Mouse (Mus musculus): ENCODE results near the gene Ccdc14. TPM values are rescaled to one million over a fixed set of nuclear protein-coding genes. Genes with fewer than 3 reads are reported as not detected.
"Not testable (repeated sequence)": the region's sequence is repeated elsewhere in the genome, so short reads cannot be mapped to it uniquely, and the experiment has no call there.

Gene Ccdc14
- polyA plus RNA-seq, 1 experiment from 2014 or later = 7.7 TPM

- H3K36me3 ChIP-seq; H3K4me3 ChIP-seq; ATAC-seq (ENCODE audit: low FRiP score, low read depth); H3K9ac ChIP-seq; H3K4me1 ChIP-seq; H3K9me3 ChIP-seq; H3K27me3 ChIP-seq (replicated peaks); H3K4me2 ChIP-seq (replicated peaks); H3K27ac ChIP-seq: not testable (repeated sequence)
Measured at GRCm38 (mm10) chr16:34728610-34729009, 38.2 kb downstream of the Ccdc14 start.

DNA sequence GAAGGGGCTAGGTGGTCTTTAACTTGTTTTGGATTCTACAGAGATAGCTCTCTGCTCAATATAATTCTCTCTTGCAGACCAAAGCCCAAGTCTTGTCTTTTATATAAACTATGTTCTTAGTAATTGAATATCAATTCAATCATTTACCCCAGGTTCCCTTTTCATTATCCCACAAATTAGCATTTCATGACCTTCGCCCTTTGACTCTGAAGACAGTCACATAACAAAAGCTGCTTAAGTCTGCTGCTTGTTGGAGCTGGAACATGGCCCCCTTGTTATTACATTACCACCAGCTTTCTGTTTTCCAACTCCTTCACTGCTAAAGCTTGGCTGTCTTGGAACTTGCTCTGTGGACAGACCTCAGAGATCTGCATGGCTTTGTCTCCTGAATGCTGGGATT, 39.0 kb downstream of the Ccdc14 start:
- WGBS = 88% methylated on average over 1 of the region's 1 CpGs
- H3K36me3 ChIP-seq = no peaks in the 10 kb centered on the region
- ATAC-seq (ENCODE audit: low FRiP score, low read depth) = no peak
- no peak overlapping the region for H3K9ac ChIP-seq
- no peak overlapping the region for H3K27ac ChIP-seq
- H3K4me1 ChIP-seq = no peaks in the 10 kb centered on the region
- no peaks in the 10 kb centered on the region for H3K27me3 ChIP-seq (replicated peaks)
- H3K4me3 ChIP-seq = no peak overlapping the region
- H3K9me3 ChIP-seq = no peaks in the 10 kb centered on the region
- no peak overlapping the region for H3K4me2 ChIP-seq (replicated peaks)

DNA sequence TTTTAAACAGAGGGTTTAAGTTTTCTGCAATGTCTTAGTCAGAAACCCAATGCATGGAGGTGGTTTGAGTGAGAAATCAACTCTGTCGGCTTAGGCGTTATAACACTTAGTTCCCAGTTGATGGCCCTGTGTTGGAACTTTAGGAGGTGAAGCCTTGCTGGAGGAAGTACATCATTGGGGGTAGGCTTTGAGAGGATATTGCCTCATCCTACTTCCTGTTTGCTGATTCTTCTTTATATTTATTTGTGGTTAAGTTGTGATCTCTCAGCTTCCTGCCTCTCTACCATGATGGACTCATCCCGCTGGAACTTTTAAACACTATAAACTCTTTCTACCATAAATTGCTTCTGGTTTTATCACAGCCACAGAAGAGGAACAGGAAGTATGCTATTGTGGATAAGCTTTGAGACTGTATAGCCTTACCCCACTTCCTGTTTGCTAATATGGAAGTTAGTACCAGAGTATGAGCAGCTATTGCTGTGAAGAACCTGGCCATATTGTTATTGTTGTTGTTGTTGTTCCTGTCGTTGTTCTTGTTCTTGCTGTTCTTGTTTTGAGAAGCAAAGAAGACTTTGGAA, 48.3 kb downstream of the Ccdc14 start:
- WGBS = 90% methylated on average over 4 of the region's 4 CpGs
- Histone ChIP-seq H3K9me3 (no peaks in the 10 kb centered on the region), H3K36me3 (no peaks in the 10 kb centered on the region), H3K4me1 (no peaks in the 10 kb centered on the region), H3K9ac (no peak overlapping the region), H3K4me3 (no peak overlapping the region), H3K4me2 (replicated peaks) (no peak overlapping the region), H3K27me3 (replicated peaks) (no peaks in the 10 kb centered on the region), H3K27ac (no peak overlapping the region)
- no peak for ATAC-seq (ENCODE audit: low FRiP score, low read depth)

DNA sequence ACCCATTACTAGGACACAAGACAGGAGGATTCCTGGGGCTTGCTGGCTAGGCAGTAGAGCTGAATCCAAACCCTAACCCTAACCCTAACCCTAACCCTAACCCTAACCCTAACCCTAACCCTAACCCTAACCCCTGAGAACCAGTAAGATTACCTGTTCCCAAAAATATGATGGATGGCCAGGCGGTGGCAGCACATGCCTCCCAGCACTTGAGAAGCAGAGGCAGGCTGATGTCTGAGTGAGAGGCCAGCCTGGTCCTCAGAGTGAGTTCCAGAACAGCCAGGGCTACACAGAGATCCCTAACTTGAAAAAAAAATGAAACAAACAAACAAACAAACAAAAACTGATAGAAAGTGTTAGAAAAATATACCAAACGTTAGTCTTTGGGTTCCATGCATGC, 52.5 kb downstream of the Ccdc14 start:
- H3K9ac ChIP-seq = no peak overlapping the region
- no peak overlapping the region for H3K27ac ChIP-seq
- no peak for ATAC-seq (ENCODE audit: low FRiP score, low read depth)
- no peak overlapping the region for H3K4me2 ChIP-seq (replicated peaks)
- no peak overlapping the region for H3K4me3 ChIP-seq
- peaks cover 6% of the 10 kb centered on the region for H3K4me1 ChIP-seq
- H3K27me3 ChIP-seq (replicated peaks) = peaks cover 13% of the 10 kb centered on the region; the same call in 1 of the 2 replicates
- no peaks in the 10 kb centered on the region for H3K36me3 ChIP-seq
- no peaks in the 10 kb centered on the region for H3K9me3 ChIP-seq
- 49% methylated on average over 2 of the region's 2 CpGs for WGBS

DNA sequence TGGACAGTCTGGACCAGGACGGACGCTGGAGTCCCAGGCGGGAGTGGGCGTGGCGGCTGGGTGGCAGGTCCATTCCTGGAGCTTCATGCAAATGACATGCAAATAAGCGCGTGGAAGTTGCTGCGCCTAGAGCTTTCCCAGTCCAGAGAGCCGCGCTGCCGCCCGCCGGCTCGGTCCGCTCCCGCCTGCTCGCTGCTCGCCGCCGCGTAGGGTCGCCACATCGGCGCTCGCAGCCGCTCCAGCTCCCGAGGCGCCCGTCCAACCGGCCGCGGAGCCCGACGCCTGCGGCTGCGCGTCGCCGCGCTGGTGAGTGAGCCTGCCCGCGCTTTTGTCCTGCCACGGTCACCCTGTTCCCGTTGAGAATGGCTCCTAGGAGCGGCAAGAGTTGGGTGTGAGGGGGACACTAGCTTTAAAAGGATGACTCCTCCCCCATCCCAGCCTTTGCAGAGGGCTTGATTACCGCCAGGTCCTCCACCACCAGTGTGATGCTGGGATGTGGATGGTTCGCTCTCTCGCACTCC, 54.7 kb downstream of the Ccdc14 start, which contains the start of gene Mylk:
TSS of gene Mylk (plus strand) at position 146 of the 521 bp plus-strand sequence.
- ATAC-seq (ENCODE audit: low FRiP score, low read depth) = peak; percentile 79
- Histone ChIP-seq H3K9me3 (no peaks in the 10 kb centered on the region), H3K27me3 (replicated peaks) (peaks cover 13% of the 10 kb centered on the region; the same call in 1 of the 2 replicates), H3K4me1 (peaks cover 16% of the 10 kb centered on the region), H3K9ac (peak within 1 kb of the TSS; percentile 57), H3K4me3 (peak within 1 kb of the TSS; percentile 44), H3K27ac (no peak within 1 kb of the TSS), H3K36me3 (no peaks in the 10 kb centered on the region), H3K4me2 (replicated peaks) (peak within 1 kb of the TSS; percentile 89)
- WGBS = under 1% methylated on average over 48 of the region's 48 CpGs

DNA sequence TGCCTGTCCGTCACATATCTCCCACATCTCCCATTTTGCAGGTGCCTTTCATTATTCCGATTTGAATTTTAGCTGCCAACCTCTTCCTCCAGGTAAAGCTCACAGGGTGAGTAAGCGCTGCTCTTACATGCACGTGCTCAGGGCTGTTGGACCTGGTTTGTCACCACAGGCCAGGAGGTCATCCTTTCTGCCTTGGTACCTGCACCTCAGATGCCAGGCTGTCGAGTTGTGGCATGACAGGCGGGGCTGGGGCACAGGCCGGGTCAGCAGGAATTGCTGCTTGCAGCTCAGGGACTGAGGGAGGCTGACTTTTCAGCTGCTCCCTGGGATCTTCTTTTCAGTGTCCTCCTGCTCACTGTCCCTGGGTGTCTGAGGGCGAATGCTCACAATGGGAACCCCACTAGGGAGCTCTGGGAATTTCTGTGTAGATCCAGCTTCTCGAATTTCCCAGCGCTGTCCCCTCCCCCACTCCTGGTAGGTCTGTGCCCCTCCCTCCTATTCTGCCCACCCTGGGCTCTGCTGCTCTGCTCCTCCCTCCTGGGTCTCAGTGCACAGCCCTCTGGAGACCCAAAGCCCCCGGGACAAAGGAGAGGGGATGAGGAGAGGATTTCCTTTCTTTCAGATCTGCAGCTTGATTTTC, 57.8 kb downstream of the Ccdc14 start:
- H3K27me3 ChIP-seq (replicated peaks) = peaks cover 13% of the 10 kb centered on the region; the same call in 1 of the 2 replicates
- H3K4me2 ChIP-seq (replicated peaks) = peak overlapping the region; percentile 24; the same call in 1 of the 2 replicates
- H3K9ac ChIP-seq = no peak overlapping the region
- ATAC-seq (ENCODE audit: low FRiP score, low read depth) = 0 out of 2 replicates have a peak, but pooled peaks have one; percentile 3
- no peak overlapping the region for H3K27ac ChIP-seq
- H3K4me1 ChIP-seq = peaks cover 16% of the 10 kb centered on the region
- WGBS = 19% methylated on average over 11 of the region's 11 CpGs
- no peaks in the 10 kb centered on the region for H3K9me3 ChIP-seq
- no peak overlapping the region for H3K4me3 ChIP-seq
- no peaks in the 10 kb centered on the region for H3K36me3 ChIP-seq

- Histone ChIP-seq H3K9ac (no peak overlapping the region), H3K4me3 (no peak overlapping the region), H3K4me1 (peaks cover 16% of the 10 kb centered on the region), H3K4me2 (replicated peaks) (no peak overlapping the region), H3K9me3 (no peaks in the 10 kb centered on the region), H3K27me3 (replicated peaks) (peaks cover 8% of the 10 kb centered on the region; the same call in 1 of the 2 replicates), H3K36me3 (no peaks in the 10 kb centered on the region), H3K27ac (no peak overlapping the region)
- ATAC-seq (ENCODE audit: low FRiP score, low read depth) = no peak
- 66% methylated on average over 4 of the region's 4 CpGs for WGBS
Measured at GRCm38 (mm10) chr16:34749536-34749935, 59.1 kb downstream of the Ccdc14 start.

- H3K9me3 ChIP-seq = no peaks in the 10 kb centered on the region
- no peak overlapping the region for H3K27ac ChIP-seq
- no peaks in the 10 kb centered on the region for H3K27me3 ChIP-seq (replicated peaks)
- peaks cover 11% of the 10 kb centered on the region for H3K4me1 ChIP-seq
- H3K9ac ChIP-seq = no peak overlapping the region
- no peak overlapping the region for H3K4me3 ChIP-seq
- H3K4me2 ChIP-seq (replicated peaks) = no peak overlapping the region
- H3K36me3 ChIP-seq = no peaks in the 10 kb centered on the region
- 54% methylated on average over 3 of the region's 3 CpGs for WGBS
- ATAC-seq (ENCODE audit: low FRiP score, low read depth) = no peak
Measured at GRCm38 (mm10) chr16:34752026-34752425, 61.6 kb downstream of the Ccdc14 start.

GRCm38 (mm10) chr16:34752977-34753376, 62.6 kb downstream of the Ccdc14 start:
- H3K9ac ChIP-seq = no peak overlapping the region
- WGBS = 75% methylated on average over 3 of the region's 3 CpGs
- H3K4me3 ChIP-seq = no peak overlapping the region
- no peak for ATAC-seq (ENCODE audit: low FRiP score, low read depth)
- H3K4me2 ChIP-seq (replicated peaks) = no peak overlapping the region
- H3K27me3 ChIP-seq (replicated peaks) = no peaks in the 10 kb centered on the region
- H3K27ac ChIP-seq = no peak overlapping the region
- H3K9me3 ChIP-seq = no peaks in the 10 kb centered on the region
- H3K4me1 ChIP-seq = peaks cover 10% of the 10 kb centered on the region
- no peaks in the 10 kb centered on the region for H3K36me3 ChIP-seq

DNA sequence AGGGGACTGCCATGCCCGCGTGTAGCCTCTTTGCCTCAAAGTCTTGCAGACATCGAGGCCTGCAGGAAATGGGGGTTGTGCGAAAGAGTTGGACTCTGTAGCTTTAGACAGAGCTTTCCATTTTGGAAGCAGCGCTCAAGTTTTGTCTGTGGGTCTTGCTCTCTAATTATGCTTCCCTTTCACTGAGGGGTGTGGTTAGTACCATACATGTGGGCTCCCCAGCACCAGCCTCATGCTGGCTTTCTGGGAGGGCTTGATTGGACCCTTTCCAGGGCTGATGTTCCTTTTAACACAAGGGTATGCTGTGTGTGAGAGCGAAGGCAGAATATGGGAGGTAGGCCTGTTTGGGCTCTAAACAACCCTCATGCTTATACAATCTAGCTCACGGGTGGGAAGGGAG, 66.6 kb downstream of the Ccdc14 start:
- Histone ChIP-seq H3K27ac (no peak overlapping the region), H3K9me3 (no peaks in the 10 kb centered on the region), H3K36me3 (no peaks in the 10 kb centered on the region), H3K4me2 (replicated peaks) (no peak overlapping the region), H3K9ac (no peak overlapping the region), H3K4me3 (no peak overlapping the region), H3K27me3 (replicated peaks) (no peaks in the 10 kb centered on the region), H3K4me1 (no peaks in the 10 kb centered on the region)
- WGBS = 92% methylated on average over 7 of the region's 7 CpGs
- no peak for ATAC-seq (ENCODE audit: low FRiP score, low read depth)

DNA sequence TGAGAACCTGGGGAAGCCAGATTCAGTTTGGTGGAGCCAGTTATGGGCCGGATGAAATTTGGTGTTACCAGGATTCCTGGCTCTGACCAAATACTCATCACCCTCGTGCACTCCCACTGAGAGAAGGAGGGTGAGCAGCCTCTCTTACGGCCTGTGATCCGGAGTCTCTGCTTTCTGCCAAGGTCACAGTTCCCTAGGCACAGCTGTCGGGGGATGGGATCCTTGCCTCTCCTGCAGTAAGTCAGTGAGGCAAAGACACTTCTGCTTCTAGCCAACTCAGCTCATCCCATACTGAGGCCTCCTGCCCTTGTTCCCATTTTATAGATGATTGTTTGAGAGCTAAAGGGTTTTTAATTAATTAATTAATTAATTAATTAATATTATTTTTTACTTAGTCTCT, 67.8 kb downstream of the Ccdc14 start:
- 63% methylated on average over 5 of the region's 5 CpGs for WGBS
- ATAC-seq (ENCODE audit: low FRiP score, low read depth) = no peak
- Histone ChIP-seq H3K36me3 (no peaks in the 10 kb centered on the region), H3K9ac (no peak overlapping the region), H3K9me3 (no peaks in the 10 kb centered on the region), H3K4me1 (no peaks in the 10 kb centered on the region), H3K27me3 (replicated peaks) (no peaks in the 10 kb centered on the region), H3K27ac (no peak overlapping the region), H3K4me2 (replicated peaks) (no peak overlapping the region), H3K4me3 (no peak overlapping the region)

GRCm38 (mm10) chr16:34763959-34764591, 73.7 kb downstream of the Ccdc14 start:
- ATAC-seq (ENCODE audit: low FRiP score, low read depth) = no peak
- 88% methylated on average over 9 of the region's 9 CpGs for WGBS

More at GRCm38 (mm10) chr16:34763959-34764591, 73.7 kb downstream of the Ccdc14 start:
- Histone ChIP-seq H3K4me2 (replicated peaks) (no peak overlapping the region), H3K9me3 (no peaks in the 10 kb centered on the region), H3K36me3 (no peaks in the 10 kb centered on the region), H3K4me1 (no peaks in the 10 kb centered on the region), H3K27me3 (replicated peaks) (no peaks in the 10 kb centered on the region), H3K4me3 (no peak overlapping the region), H3K9ac (no peak overlapping the region), H3K27ac (no peak overlapping the region)
